Mouse (Mus musculus): ENCODE measurements around the gene Dll1. TPM values are rescaled to one million over a fixed set of nuclear protein-coding genes. Genes with fewer than 3 reads are reported as not detected.

The Dll1 gene
- total RNA-seq (2021), result 10 to 100 TPM; 11.6 to 12.8 TPM

- peak in 1 of 2 experiments; percentile 47 for DNase-seq (ENCODE audit: extremely low spot score in 1 of 2, low spot score in 1 of 2)
Measured at GRCm38 (mm10) chr17:15376494-15377181, at the start of gene Dll1. TSS of gene Dll1 (minus strand) at chr17:15376872.

GRCm38 (mm10) chr17:15425931-15426330, 49.3 kb upstream of the Dll1 start:
- DNase-seq (ENCODE audit: extremely low spot score in 1 of 2, low spot score in 1 of 2), result no peak

GRCm38 (mm10) chr17:15423080-15423765, 46.6 kb upstream of the Dll1 start:
- peak; percentile 36 to 41 for DNase-seq (ENCODE audit: extremely low spot score in 1 of 2, low spot score in 1 of 2)

GRCm38 (mm10) chr17:15422666-15423065, 46.0 kb upstream of the Dll1 start:
- DNase-seq (ENCODE audit: extremely low spot score in 1 of 2, low spot score in 1 of 2), result no peak

DNA sequence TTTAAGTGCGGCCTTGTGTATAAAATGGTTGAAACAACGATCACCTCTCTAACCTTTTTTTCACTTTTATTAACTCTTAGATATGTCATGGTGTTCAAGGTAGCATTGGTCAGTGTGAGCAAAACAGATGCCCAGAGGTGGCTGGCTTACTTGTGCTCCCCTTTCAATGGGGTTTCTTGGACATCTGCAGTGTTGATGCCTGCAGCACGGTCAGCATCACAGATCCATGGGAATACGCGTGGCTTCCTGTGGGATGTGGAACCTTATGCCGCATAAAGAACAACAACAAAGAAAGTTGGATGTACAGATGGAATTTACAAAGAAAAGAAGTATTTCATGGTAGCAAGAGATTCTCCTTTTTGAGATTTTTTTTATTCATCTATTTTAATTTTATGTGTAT, 44.8 kb upstream of the Dll1 start:
- no peak for DNase-seq (ENCODE audit: extremely low spot score in 1 of 2, low spot score in 1 of 2)

DNA sequence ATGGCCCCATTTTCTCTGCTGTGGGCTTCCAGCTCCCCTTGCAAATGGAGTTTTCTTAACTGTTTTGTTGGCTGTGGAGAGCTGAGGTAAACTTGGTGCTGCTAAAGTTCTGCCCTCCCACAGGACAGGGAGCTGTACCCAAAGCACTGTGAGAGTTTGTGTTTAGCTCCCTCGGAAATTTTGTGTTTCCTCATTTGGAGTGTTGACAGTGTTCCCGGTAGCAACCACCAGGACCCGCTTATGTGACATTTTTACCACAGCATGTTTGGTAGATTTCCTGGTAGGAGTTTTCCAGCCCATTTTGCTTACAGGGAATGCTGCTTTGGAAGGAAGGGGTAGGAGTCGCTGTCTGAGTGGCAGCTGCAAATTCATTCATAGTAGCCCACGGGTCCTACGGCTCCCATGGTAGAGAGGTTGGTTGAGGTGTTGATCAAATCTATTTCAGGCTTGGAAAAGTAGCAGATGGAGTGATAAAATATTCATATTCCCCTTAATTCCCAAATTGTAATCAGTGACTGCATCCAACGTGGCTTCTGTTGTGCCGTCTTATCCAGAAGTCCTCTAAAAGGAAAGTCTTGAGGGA, 43.4 kb upstream of the Dll1 start:
- no peak for DNase-seq (ENCODE audit: extremely low spot score in 1 of 2, low spot score in 1 of 2)

- no peak for DNase-seq (ENCODE audit: extremely low spot score in 1 of 2, low spot score in 1 of 2)
Measured at GRCm38 (mm10) chr17:15419534-15419933, 42.9 kb upstream of the Dll1 start.

GRCm38 (mm10) chr17:15416596-15417215, 40.0 kb upstream of the Dll1 start:
- no peak for DNase-seq (ENCODE audit: extremely low spot score in 1 of 2, low spot score in 1 of 2)

GRCm38 (mm10) chr17:15410861-15411260, 34.2 kb upstream of the Dll1 start:
- no peak for DNase-seq (ENCODE audit: extremely low spot score in 1 of 2, low spot score in 1 of 2)

DNA sequence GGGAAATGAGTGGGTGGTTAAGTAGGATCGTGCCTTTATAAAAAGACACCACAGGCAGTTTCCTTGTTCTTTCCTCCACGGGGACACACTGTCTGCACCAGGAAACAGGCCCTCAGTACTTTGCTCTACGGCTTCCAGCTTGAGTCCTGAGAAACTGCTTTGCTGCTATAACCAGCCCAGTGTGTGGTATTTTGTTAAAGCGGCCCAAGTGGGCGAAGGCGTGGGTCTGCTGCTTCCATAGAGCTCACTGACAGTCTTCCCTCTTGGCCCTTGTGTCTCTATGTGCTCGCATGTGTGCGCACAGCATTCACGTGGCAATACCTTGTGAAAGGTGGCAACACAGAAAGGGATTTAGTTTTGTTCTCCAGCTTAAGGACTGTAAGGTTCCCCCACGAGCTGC, 32.6 kb upstream of the Dll1 start:
- DNase-seq (ENCODE audit: extremely low spot score in 1 of 2, low spot score in 1 of 2), result no peak

- DNase-seq (ENCODE audit: extremely low spot score in 1 of 2, low spot score in 1 of 2), result no peak
Measured at GRCm38 (mm10) chr17:15406576-15406975, 29.9 kb upstream of the Dll1 start.

DNA sequence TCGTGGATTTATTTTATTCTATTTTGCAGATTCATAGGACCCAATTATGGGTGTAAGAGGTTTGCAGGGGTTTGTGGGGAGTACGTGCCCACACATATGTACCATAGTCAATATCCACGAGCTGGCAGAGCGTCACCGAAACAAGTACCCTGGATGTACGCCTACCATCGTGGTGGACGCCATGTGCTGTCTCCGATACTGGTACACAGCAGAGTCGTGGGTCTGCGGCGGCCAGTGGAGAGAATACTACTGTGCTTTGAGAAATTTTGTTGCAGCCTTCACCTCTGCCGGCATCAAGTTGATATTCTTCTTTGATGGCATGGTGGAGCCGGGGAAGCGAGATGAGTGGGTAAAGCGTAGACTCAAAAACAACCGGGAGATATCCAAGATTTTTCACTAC, 25.0 kb upstream of the Dll1 start:
- DNase-seq (ENCODE audit: extremely low spot score in 1 of 2, low spot score in 1 of 2), result no peak

- DNase-seq (ENCODE audit: extremely low spot score in 1 of 2, low spot score in 1 of 2), result peak; percentile 58 to 70
Measured at GRCm38 (mm10) chr17:15395997-15396675, 19.5 kb upstream of the Dll1 start, which contains the start of gene Fam120b. TSS of gene Fam120b (plus strand) at chr17:15396202.

DNA sequence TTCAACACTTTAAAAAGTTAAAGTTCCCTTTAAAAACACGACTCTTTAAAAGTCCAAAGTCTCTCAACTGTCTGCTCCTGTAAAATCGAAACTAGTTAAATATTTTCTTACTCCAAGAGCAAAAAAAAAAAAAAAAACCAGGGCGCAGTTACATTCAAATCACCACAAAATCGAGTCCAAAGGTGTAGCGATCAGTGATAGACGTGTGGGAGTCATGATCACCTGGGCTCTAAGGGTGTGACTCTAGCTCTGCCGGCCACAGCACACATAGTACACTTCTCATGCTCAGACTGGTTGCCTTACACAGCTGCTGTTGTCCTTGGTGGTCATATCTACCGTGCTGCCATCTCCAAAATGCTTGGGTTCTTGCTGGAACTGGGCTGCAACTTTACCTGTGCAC, 12.7 kb upstream of the Dll1 start:
- DNase-seq (ENCODE audit: extremely low spot score in 1 of 2, low spot score in 1 of 2), result no peak

DNA sequence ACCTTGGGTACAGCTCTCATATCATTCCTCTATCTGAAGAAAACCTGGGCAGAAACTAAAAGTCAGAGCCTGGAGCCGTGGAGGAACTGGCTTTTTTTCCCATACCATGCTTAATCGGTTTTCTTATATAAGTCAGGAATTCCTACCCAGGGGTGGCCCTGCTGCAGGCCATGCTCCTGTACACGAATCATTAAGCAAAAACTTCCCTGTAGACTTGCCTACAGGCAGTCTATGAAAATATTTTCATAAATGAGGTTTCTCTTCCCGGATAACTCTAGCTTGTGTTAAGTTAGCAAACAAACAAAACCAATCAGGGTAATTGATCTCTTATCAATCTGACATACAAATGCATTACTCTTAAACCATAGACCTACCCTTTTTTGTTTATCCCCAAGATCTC, 12.2 kb upstream of the Dll1 start:
- DNase-seq (ENCODE audit: extremely low spot score in 1 of 2, low spot score in 1 of 2), result no peak

- no peak for DNase-seq (ENCODE audit: extremely low spot score in 1 of 2, low spot score in 1 of 2)
Measured at GRCm38 (mm10) chr17:15383360-15383759, 6.7 kb upstream of the Dll1 start.

DNA sequence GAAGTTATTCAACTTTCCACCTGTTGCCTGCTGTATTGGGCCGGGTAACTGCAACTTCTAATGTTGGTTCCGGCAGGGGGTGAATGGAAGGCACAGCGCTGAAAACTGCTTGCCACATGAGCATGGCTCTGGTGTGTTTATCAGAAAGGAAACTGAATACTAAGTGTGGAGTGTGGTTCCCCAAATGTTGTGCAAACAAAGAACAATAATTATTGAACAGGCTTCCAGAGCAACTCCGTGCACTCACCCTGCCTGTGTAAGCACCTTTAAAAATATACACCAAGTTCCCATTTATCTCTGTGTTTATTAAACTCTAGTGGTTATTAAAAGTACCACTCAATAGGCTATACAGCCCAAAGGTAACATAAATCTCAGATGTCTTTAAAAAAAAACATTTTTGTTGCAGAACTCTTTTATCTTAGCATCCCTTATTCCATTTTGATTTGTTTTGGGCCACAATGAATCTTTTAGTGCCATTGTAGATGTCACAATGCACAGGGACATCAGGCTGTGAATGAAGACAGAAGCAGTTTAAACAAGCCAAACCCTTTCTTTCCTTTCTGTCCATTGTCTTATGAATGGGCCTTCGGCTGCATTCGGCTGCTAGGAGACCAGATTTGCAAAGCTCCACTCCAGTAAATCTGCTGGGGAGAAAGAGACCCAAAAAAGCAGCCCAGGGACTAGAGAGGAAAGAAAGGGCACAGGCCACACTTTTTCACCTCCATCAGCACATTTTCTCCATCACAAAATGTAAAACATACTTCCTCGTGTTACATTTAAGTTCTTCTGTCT, 5.4 kb upstream of the Dll1 start:
- no peak for DNase-seq (ENCODE audit: extremely low spot score in 1 of 2, low spot score in 1 of 2)

DNA sequence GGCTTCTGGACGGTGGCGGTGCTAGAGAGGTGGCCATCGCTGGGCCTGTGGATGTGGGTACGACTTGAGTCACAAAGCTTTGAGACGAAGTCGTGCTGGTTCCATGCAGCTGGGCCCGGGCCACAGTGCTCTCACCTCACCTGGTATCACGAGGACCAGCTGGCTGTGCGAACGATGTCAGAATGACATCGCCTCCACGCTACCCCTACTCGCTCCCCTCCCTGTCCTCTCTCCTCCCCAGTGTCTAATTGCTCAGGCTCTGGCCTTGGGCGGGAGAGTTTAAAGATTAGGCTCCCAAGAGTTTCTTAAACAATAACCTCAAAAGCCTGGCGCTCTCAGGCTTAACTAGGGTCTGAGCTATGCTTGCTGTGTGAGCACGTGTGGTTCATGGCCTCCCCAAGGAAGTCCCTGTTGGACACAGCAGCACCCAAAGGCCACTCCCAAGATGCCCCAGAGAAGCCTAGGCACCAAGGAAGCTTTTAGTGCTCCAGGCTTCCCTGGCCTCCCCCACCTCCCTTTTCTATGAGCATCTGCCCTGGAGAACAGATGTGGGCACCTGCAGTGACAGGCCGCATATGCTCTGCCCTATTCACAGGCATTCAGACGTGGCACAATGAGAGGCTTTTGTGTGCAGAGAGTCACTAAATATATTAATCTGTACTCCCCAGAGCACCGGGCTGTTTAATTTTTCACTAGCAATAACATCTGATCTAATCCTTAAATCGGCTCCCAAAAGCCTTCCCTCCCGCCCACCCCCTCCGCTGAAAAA, 4.6 kb upstream of the Dll1 start:
- no peak for DNase-seq (ENCODE audit: extremely low spot score in 1 of 2, low spot score in 1 of 2)

DNA sequence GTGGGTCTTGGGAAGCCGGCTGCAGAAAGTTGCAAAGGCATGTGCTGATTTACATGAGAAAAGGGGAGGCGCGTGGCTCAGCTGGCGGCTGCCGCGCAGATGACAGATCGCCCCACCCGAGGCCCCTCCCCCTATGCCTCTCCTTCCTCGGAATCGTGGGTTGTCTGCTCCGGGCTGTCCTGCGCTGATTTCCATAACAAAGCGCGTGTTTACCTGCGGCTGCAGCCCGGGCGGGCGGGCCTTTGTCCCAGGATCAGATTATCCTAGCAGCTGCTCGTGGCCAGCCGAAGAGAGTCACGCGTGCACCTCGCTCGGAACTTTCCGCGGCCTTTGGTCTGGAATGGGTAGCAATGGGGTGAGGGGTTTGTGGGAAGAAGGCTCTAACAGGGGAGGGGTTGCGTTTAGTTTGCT, 4.0 kb upstream of the Dll1 start:
- no peak for DNase-seq (ENCODE audit: extremely low spot score in 1 of 2, low spot score in 1 of 2)
